In the genomic region with DNA sequence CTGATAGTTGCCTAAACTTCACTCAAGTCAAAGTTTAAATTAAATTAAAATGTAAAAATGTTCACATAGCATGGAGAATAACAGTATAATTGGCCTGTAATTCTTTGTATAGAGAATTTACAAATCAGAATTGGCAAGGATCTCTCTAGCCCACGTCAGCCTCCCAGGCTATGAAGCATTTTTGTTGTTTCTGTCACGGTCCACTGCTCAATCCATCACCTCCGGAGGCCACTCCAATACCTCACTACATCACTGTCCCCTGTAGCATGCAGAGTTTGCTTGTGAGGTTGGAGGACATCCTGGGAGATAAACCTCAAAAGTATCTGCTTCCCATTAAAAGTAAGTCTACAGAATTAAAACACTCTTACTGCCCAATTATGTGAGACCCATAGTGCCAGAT, we compare ENCODE assay signal across 11 mouse cellular contexts.
"Had no signal": no experiment of that assay in that cellular context is flagged by ENCODE, and none has a peak within 500 bp of the region (broad histone marks: within the 10 kb centered on the region; RNA-seq: fewer than 3 reads in every experiment).

No protein-coding gene starts in this region.

- DNase-seq: right cerebral cortex, adult 18-20 months; right cerebral cortex, postnatal 14 days; right cerebral cortex, postnatal 25 days; right cerebral cortex, postnatal 4 days; spleen, adult 18-20 months; thymus, adult 18-20 months; thymus, adult 2 months; thymus, postnatal 14 days; thymus, postnatal 25 days; thymus, postnatal 36 days; thymus, postnatal 4 days had no signal
